Mouse (Mus musculus) left cerebral cortex, postnatal 25 days (tissue): ENCODE measurements around the gene Tmem108. TPM values are rescaled to one million over a fixed set of nuclear protein-coding genes. Genes with fewer than 3 reads are reported as not detected.

ENCODE experiments used
- DNase-seq, 2 experiments: peaks; one replicate each; pipeline ENCODE4 v3.0.0; 2022; ENCODE audit warnings: low spot score in 2 of 2, mixed read lengths in 1 of 2
- intact Hi-C: fragments of 180-260 bp; cut with DNase I; formaldehyde crosslinking; loops from one replicate; pipeline ENCODE4 v1.15.1; 2025
- total RNA-seq, 2 experiments: library from RNA; stranded (reverse); gene quantifications; 2 replicates each; pipeline ENCODE4 v1.2.3; 2021

Tmem108 gene
- total RNA-seq, 2 experiments from 2014 or later: 30.4 to 31.4 TPM

DNA sequence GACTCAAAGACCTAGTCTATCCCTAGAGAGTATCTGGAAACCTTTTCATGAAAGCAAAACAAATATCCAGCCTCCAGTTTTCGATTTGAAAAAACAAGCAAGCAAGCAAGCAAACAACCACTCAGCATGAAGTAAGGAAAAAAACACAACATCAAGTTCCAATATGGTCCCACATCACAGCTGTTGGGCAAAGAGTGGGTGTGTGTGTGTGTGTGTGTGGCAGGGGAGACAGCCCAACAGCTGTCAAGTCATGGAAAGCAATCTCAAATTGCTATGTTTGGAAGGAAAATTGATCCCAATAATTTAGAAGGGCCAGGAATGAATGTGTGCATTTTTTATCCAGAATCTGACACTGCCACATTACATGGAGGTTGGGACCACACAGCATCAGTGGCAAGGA lies 155.6 kb downstream of the Tmem108 start:
- intact Hi-C loops: no loop called here
- no peak for DNase-seq

GRCm38 (mm10) chr9:103603792-103604191 lies 157.8 kb downstream of the Tmem108 start:
- intact Hi-C loops: loop anchor here (5.0 kb wide), 1 partner anchor 111 kb away; no protein-coding TSS in a partner anchor
- DNase-seq: no peak

- DNase-seq: no peak
- intact Hi-C loops: loop anchor here (5.0 kb wide), 1 partner anchor 110 kb away; no protein-coding TSS in a partner anchor
Observed at GRCm38 (mm10) chr9:103601878-103602277, 159.8 kb downstream of the Tmem108 start.

- intact Hi-C loops: loop anchor here (5.0 kb wide), 1 partner anchor 109 kb away; no protein-coding TSS in a partner anchor
- no peak for DNase-seq
Observed at GRCm38 (mm10) chr9:103600834-103601233, 160.8 kb downstream of the Tmem108 start.

DNA sequence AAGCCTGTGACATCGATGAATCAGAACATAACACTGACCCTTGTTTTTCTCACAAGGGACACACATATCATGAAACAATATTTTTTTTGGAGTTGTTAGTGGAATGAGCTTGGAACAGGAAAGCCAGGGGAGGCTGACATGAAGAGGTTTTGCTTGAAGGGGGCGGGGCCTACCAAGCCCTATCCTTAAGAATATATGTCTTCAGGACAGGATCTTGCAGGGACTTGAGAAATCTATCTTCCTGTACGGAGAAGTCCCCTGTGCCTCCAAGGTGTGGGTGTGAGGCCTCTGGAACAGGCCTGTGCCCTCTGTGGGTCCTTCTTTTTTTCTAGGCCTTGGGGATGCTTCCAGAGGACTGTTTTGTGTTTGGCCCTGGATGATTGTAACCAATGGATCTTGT lies 161.7 kb downstream of the Tmem108 start:
- intact Hi-C loops: loop anchor here (2.0 to 5.0 kb wide), 3 partner anchors 51 to 108 kb away; no protein-coding TSS in a partner anchor
- DNase-seq: no peak

DNA sequence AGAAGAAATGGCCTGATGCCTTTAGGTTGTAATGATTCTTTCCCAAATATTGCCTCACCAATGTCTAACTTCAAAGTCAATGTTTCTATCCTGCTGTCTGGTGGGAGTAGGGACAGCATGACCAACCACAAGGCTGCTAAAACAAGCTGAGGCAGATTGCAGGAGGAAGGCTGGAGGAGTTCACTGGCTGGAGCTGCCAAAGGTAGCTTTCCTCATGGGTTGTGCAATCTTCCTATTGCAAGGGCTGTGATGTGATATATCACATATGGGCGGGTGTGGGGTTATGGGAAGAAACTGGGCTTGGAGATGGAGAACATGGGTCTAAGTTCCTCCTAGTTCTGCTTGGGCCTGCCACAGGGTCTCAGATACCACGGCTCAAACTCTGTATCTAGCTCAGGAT lies 163.8 kb downstream of the Tmem108 start:
- intact Hi-C loops: loop anchor here (2.0 to 5.0 kb wide), 2 partner anchors 49 to 96 kb away; no protein-coding TSS in a partner anchor
- DNase-seq: peak in 1 of 2 experiments; percentile 90

DNA sequence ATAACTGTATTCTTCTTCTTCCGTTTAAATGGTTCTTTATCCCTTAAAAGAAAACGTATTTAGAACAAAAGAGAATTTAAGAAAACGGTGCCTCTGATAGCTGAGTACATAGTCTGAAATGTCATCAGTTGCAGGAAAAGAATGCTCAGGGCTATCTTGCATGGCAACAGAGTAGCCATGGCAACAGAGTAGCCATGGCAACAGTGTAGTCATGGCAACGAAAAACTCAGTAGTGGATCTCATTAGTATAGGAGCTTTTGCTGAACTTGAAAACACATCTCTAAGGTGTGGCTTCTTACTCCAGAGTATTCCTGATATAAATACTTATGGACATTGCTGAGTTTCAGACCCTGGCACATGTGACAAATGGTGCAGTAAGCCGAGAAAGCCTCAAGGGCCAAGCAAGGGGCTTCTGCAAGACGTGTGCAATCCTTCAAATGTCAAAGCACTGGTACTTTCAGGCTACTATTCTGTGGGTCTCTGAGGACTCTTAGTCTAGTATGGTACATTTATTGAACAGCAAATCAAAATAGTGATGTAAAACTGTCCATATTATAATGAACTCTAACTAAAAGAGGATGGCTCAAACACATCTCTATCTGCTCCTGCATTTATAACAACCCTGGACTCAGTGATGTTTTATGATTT lies 166.3 kb downstream of the Tmem108 start:
- DNase-seq: peak; percentile 81 to 89
- intact Hi-C loops: loop anchor here (5.0 kb wide), 1 partner anchor 93 kb away; no protein-coding TSS in a partner anchor

DNA sequence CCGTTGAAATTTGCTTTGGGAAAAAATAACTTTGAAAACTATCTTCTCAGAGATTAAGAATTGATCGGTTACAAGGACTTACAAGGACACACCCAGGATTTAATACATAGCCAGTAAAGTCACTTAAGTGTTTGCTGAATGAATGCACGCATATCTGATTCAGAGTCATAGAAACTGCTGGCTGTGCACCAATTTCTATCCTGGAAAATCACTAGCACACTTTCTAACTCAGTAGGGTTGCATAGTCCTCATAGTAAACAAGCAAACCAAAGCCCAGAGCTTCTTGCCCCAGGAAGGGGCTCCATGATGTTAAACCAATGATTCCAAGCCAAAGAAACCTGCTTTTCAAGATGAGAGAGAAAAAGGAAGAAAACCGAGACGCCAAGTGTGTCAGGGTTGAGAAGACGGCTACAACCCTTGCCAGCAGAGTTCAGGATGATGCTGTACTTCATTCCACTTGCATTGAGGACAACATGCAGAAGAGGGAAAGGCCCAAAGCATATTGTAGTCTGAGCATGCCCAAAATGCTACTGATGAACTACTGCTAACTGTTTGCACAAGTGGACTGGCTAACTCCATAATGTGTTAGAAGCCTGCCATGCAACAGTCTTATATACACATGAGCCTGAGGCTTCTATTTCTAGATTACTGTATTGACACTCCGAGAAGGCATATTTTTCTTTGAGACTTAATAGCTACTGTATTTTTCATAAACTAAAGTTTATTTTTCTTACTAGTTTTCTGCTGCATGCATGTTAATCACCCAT lies 167.0 kb downstream of the Tmem108 start:
- intact Hi-C loops: loop anchor here (5.0 kb wide), 1 partner anchor 92 kb away; no protein-coding TSS in a partner anchor
- DNase-seq: peak in 1 of 2 experiments; percentile 50

- intact Hi-C loops: no loop called here
- DNase-seq: no peak
Observed at GRCm38 (mm10) chr9:103593079-103593478, 168.6 kb downstream of the Tmem108 start.

DNA sequence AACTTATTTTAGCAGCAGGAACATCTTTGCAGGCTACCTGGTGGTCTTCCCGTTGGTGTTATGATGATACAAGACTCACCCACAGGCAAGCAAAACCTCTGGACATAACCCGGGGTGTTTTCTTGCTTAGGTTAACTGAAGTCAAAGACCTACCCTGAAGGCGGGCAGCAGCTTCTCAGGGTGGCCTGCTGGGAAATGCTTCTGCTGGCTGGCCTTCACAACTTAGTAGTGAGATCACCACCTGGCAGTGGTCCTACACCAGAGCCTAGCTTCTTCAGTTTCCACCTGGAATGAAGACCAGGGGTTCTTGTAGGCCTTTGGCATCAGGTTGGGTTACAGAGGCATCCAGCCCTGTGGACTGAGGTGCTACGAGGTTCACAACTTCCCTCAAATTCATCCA lies 169.7 kb downstream of the Tmem108 start:
- intact Hi-C loops: no loop called here

GRCm38 (mm10) chr9:103590801-103591200 lies 170.8 kb downstream of the Tmem108 start:
- no peak for DNase-seq
- intact Hi-C loops: no loop called here

More for the DNA sequence above, 169.7 kb downstream of the Tmem108 start:
- DNase-seq: no peak

DNA sequence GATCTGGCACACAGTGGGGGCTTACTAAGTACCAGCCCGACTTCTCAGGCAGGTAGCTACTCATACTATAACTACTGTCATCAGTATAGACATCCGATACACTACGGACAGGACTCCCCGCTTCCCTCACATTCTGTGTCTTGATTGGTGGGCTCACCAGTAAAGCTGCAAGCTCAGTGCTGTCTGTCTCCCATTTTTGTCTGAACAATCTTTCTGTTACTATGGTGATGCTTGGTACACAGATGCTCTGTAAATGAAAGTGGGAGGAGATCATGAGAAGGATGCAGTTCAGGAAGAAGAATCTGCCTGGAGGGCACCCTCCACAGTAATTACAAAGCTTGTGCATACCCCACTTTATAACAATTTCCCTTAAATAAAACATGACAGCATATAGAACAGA lies 176.8 kb downstream of the Tmem108 start:
- DNase-seq: peak; percentile 51 to 68
- intact Hi-C loops: no loop called here

DNA sequence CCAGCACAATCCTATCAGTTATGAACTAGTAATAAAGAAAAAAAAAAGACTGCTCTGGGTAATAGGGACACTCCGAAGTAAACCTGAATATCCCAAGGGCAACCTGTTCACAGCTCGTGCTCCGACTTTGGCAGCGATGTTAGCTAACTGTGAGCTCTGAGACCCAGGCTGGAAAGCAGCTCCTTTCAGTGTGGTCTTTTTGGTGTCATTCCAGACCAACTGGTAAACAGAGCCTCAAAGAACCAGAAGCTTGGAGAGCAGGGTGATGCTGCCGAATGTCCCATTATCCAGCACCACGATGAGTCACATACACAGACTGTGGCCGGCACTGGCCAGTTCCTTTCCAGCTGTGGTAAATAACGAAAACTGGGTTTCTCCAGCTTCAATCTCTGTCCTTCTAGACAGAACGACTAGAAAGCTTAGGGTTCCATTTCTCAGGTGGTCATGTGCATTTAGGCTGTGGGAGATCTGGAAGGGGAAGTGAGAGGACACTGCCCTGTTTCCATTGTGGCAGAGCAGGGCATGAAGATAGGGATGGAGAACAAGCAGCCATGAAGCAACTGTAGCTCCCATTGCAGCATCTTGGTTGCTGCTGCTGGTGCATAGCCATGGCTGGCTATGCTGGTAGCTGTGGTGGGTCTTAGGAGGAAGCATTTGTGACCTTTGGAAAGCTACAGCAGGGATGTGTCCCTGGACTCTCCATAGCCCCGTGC lies 179.2 kb downstream of the Tmem108 start:
- no peak for DNase-seq
- intact Hi-C loops: no loop called here

- intact Hi-C loops: no loop called here
- DNase-seq: no peak
Observed at GRCm38 (mm10) chr9:103580621-103581020, 181.0 kb downstream of the Tmem108 start.

GRCm38 (mm10) chr9:103580186-103580585 lies 181.5 kb downstream of the Tmem108 start:
- intact Hi-C loops: no loop called here
- no peak for DNase-seq

- intact Hi-C loops: no loop called here
Observed at GRCm38 (mm10) chr9:103579411-103580026, 182.1 kb downstream of the Tmem108 start.

GRCm38 (mm10) chr9:103577731-103578130 lies 183.9 kb downstream of the Tmem108 start:
- DNase-seq: no peak
- intact Hi-C loops: no loop called here

More at GRCm38 (mm10) chr9:103579411-103580026, 182.1 kb downstream of the Tmem108 start:
- no peak for DNase-seq

DNA sequence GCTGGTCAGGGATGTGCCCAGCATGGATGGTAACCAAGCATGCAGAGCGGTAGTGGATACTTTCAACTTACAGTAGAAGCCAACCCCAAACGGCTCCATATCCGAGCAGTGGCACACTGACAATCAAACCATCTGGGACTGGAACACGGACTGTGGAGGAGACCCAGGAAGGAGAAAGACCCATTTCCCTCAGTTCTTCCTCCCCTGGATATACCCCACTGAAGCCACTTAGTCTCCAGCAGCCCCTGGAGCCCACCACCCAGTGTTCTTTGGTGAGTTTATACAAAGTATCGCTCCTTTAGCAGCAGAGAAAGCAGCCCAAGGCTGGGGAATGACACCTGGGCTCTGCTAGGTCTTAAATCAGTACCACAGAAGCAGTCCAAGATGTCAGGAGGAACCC lies 184.5 kb downstream of the Tmem108 start:
- intact Hi-C loops: no loop called here
- DNase-seq: no peak

DNA sequence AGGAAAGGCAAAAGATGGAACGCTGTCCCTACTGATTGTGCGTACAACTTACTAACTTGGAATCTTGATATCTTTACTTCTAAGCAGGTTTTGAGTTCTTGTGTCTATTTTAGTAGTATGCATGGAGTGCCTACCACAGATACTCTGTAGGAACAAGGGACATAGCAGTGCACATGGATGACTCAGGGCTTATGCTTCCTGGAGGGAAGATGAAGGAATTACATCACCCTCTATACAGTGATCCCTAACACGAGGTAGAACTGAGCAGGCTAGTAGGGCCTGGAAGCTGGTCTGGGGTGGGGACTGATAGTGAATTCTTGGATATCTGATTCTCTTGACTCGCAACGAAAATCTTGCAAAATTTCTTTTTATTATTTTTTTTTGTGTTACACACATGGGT lies 185.7 kb downstream of the Tmem108 start:
- no peak for DNase-seq
- intact Hi-C loops: no loop called here
